Mouse (Mus musculus) gastrocnemius, adult 2 months (tissue): ENCODE measurements around the gene Hoxb2. TPM values are rescaled to one million over a fixed set of nuclear protein-coding genes. Genes with fewer than 3 reads are reported as not detected.
A peak's percentile ranks its signal among the peaks of the same experiment; 100 is the strongest.

Experiments used
- DNase-seq: peaks from one replicate; pipeline ENCODE4 v3.0.0; 2022
- H3K27ac ChIP-seq: fragments of 200-600 bp; 2 replicates; pipeline ENCODE4 v1.8.1; 2022; ENCODE audit warnings: mild to moderate bottlenecking
- H3K4me3 ChIP-seq: fragments of 200-600 bp; 2 replicates; pipeline ENCODE4 v1.8.1; 2022; ENCODE audit warnings: mild to moderate bottlenecking, moderate library complexity
- CTCF ChIP-seq: fragments of 200-600 bp; IDR thresholded peaks from 2 replicates; pipeline ENCODE4 v1.8.1; 2022; ENCODE audit warnings: antibody characterized with exemption, mild to moderate bottlenecking, moderate library complexity
- intact Hi-C: fragments of 180-260 bp; cut with DNase I; formaldehyde crosslinking; loops from one replicate; pipeline ENCODE4 v1.15.1; 2025
- long read RNA-seq, 2 experiments: library from polyadenylated mRNA; stranded (forward); transcript quantifications; one replicate each; pipeline ENCODE4 v2.0.0; 2021
- total RNA-seq, 2 experiments: library from RNA; stranded (reverse); gene quantifications; 2 replicates each; pipeline ENCODE4 v1.2.3; 2021

Gene Hoxb2
- total RNA-seq, result under 1 TPM; 0.15 to 0.20 TPM
- long read RNA-seq, experiment 1, partial matches to known transcripts, result 0 of 1 reads
- long read RNA-seq, experiment 1, other reads (novel, unspliced or antisense), result 0 of 1 reads
- long read RNA-seq, experiment 2, partial matches to known transcripts, result 0 of 1 reads
- long read RNA-seq, experiment 2, other reads (novel, unspliced or antisense), result 0 of 1 reads

DNA sequence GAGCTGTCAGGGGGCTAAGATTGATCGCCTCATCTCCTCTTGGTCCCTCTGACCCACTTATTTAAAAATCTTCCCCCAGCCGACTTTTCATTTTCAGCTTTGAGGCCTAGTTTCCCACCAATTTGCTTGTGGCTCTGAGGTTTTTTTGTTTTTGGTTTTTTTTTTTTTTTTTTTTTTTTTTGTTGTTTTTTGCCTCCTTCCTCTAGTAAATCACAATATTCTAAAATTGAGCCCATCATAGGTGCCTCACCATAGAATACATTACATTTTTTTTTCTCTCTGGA, at the start of gene Hoxb2:
Gene Hoxb2 (plus strand): TSS at position 185 of the 284 bp plus-strand sequence.
- no peak for TF ChIP-seq CTCF

DNA sequence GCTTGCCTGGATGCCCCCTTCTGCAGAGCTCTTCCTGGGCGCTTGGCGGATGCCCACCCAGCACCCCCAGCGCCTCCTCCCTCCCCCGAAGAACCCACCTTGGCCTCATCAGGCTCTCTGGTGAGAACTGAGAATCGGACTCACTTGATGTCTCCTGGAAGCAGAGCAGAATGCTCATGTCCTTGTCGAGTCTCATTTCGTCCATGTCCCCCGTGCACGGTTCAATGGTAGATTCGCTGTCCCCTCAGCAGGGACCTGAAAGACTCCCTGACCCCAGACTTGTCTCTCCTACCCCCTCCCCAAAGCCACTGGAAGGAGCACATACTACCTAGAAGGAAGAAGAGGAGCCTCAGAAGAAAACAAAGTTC, 49.3 kb upstream of the Hoxb2 start:
- TF ChIP-seq CTCF, result no peak
- no peak for DNase-seq
- H3K4me3 ChIP-seq, result no peak overlapping the region
- intact Hi-C loops, result loop anchor here (5.0 kb wide), 2 partner anchors 106 to 236 kb away; no protein-coding TSS in a partner anchor
- no peak overlapping the region for H3K27ac ChIP-seq

More for the DNA sequence above, at the start of gene Hoxb2:
- intact Hi-C loops, result loop anchor here (5.0 kb wide), 2 partner anchors 38 to 57 kb away; no protein-coding TSS in a partner anchor
- H3K4me3 ChIP-seq, result peak within 1 kb of the TSS; percentile 69
- DNase-seq, result no peak
- peak within 1 kb of the TSS; percentile 3; the same call in 1 of the 2 replicates for H3K27ac ChIP-seq

DNA sequence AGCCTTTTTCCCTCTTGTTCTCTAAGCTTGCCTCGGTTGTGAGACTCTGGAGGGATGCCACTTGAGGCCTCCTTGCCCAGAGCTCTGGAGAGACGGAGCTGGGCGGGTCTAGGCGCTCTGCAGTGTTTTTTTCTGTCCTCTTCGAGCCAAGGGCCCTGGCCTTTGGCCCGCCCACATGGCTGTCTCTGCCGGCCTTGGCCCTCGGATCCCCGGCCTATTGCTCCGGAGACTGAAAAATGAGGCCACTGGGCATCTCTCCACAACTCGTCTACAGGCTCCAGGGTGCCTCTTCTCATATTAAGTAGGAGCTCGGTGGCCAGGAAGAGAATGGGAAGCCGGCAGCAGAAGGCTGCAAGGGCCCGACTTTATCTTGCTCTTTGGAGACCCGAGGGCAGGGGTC, 48.5 kb upstream of the Hoxb2 start:
- no peak for TF ChIP-seq CTCF
- Histone ChIP-seq H3K27ac (no peak overlapping the region), H3K4me3 (no peak overlapping the region)
- intact Hi-C loops, result loop anchor here (5.0 kb wide), 2 partner anchors 105 to 235 kb away; no protein-coding TSS in a partner anchor
- DNase-seq, result no peak

DNA sequence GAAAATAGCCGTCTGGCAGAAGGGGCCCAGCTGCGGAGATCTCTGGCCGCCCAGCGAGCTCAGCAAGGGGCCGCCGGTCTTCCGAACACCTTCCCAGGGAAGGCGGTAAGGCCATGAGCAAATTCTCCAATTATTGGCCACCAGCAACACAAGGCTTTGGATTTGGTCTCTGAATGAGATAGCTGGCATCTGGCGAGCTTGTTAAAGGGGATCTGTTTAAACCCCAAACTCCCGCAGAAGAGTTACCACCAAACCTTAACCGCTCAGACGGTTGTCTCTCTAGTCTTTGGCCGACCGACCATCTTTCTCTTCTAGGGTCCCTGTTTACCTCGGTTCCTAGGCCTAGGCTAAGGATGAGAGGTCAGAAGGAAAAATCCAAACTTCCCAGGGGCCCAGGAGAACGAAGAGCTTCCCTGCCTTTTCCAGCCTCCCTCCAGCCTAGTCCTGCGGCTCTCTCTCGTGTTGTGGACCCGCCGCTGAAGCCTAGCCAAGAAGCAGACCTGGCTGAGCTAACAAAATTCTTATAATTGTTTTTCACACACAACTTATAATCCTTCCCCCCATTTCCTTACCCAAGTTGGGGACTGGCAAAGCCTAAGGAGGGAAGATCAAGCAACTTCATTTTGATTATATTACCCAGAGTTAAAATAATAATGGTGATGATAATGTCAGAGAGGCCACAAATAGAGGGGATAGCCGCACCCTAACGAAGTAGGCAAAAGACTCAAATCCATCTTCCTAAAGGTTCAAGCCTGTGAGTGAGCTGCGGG, 47.8 kb upstream of the Hoxb2 start:
- intact Hi-C loops, result loop anchor here (5.0 kb wide), 2 partner anchors 105 to 235 kb away; no protein-coding TSS in a partner anchor
- no peak for DNase-seq
- no peak for TF ChIP-seq CTCF
- H3K4me3 ChIP-seq, result no peak overlapping the region; the same call in 1 of the 2 replicates
- no peak overlapping the region for H3K27ac ChIP-seq

DNA sequence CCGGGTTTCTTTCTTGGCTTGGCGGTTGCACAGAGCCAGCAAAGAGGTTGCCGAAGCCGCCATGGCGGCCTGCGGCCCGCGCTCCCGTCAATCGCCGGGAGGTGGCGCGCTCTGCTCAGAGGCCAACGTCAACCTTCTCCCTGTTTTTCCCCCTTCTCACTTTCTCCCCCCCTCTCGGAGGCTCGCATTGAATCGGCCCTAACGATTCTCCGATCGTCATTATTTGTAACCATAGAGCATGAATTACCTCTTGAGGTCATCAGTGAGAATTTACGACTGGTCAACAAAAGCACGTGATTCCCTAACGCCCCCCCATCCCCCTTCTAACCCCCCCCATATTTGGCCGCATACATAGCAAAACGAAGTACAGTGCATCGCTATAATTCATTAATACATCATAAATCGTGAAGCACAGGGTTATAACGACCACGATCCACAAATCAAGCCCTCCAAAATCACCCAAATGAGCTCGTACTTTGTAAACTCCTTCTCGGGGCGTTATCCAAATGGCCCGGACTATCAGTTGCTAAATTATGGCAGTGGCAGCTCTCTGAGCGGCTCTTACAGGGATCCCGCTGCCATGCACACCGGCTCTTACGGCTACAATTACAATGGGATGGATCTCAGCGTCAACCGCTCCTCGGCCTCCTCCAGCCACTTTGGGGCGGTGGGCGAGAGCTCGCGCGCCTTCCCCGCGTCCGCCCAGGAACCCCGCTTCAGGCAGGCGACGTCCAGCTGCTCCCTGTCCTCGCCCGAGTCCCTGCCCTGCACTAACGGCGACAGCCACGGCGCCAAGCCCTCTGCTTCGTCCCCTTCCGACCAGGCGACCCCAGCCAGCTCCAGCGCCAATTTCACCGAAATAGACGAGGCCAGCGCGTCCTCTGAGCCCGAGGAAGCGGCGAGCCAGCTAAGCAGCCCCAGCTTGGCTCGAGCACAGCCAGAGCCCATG, 46.9 kb upstream of the Hoxb2 start, which contains the start of gene Hoxb5:
Gene Hoxb5 (plus strand): TSS at position 186 of the 949 bp plus-strand sequence.
- peak; percentile 70 for DNase-seq
- Histone ChIP-seq H3K27ac (peak within 1 kb of the TSS; percentile 74), H3K4me3 (peak within 1 kb of the TSS; percentile 64)
- intact Hi-C loops, result loop anchor here (5.0 kb wide), 2 partner anchors 104 to 234 kb away; no protein-coding TSS in a partner anchor
- peak; percentile 93; the same call in 1 of the 2 replicates for TF ChIP-seq CTCF

DNA sequence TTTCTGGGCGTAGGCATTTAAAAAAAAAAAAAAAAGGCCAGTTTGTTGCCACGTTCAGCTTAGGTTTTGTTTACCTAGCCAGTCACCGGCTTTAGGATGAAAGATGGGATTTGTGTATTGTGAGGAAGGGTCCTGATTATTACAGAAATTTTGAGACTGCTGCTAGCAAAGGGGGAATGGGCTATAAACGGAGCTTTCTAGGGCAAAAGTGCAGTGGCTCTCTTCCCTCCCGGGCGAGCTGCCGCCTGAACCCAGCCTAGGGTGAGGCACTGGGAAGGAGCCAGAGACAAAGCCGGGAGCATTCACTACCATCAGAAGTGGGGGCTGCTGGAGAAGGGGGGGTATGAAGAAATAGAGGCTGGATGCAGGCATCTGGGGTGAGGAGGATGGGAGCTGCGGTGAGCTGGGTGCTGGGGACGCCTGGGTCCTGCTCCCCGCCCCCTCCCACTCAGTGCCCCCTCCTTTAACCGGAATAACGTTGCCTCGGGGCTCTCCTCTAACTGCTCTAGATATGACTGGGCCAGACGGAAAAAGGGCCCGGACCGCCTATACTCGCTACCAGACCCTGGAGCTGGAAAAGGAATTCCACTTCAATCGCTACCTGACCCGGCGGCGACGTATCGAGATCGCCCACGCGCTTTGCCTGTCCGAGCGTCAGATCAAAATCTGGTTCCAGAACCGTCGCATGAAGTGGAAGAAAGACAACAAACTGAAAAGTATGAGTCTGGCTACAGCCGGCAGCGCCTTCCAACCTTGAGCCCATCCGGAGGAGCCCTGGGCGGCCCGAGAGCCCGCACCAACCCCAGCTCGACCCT, 45.7 kb upstream of the Hoxb2 start:
- TF ChIP-seq CTCF, result no peak
- peak overlapping the region; percentile 64 for H3K4me3 ChIP-seq
- intact Hi-C loops, result loop anchor here (5.0 kb wide), 2 partner anchors 103 to 233 kb away; no protein-coding TSS in a partner anchor
- DNase-seq, result no peak
- peak overlapping the region; percentile 74 for H3K27ac ChIP-seq

DNA sequence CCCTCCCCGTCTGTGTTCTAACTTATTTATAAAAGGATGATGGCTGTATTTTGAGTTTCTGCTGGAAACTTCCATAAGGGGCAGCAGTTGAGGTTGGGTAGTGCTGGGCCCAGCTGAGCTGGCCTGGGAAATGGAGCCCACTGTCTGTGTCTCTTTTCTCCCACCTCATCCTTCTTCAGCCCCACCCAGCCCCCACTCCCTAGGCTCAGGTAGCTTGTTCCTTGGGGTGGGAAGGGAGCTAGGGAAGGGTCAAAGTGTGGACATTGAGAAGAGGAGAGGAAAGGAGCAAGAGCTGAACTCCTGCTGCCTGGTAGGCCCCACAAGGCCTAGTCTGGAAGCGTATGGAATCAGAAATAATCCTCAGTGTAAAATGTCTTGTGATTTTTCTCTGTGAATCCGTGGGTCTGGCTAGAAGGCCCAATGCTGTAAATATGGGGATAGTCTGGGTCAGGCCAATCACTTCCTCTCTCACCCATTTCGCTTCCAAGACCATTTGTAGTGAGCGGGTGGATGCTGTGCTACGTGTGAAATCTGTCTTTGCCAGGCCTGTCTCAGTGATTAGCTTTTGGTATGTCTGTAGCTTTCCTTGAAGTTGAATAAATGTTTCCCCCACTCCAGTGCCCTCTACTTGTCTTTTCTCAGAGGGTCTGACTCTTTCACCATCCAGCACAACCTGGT, 44.7 kb upstream of the Hoxb2 start:
- Histone ChIP-seq H3K27ac (no peak overlapping the region), H3K4me3 (no peak overlapping the region)
- TF ChIP-seq CTCF, result no peak
- DNase-seq, result no peak
- intact Hi-C loops, result no loop called here

DNA sequence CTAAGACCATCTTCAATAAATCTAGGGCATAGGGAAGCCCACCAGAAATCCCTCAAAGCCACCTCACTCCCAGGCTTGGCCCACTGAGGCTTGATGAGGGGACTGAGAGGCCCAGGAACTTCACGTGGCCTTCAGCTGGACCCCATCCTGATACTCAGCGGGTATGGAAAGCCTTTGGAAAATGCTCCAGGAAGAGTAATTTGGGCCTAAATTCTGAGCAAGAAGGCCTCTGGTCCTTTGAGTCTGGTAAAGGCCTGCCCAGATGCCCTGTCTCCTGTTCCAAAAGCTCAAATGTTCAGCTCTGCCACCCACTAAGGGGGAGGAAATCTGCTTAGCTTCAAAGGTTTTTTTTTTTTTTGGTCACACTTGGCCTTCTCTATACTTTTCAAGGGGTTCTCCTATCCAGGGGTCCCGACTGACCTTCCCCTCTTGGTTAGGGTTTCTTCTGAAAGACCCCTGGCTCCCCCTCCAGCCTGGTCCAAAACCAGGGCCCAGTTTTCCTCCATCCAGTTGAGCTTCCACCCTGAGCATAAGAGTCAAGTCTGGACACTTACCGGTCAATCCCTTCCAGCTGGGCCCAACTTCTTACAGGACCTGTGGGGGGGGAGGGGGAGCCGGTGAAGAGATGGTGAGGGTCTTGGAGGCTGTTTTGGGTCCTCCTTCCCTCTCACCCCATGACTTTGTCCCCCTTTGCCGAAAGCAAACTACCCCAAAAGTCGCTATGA, 44.0 kb upstream of the Hoxb2 start:
- no peak for DNase-seq
- TF ChIP-seq CTCF, result no peak
- H3K4me3 ChIP-seq, result no peak overlapping the region
- no peak overlapping the region for H3K27ac ChIP-seq
- intact Hi-C loops, result no loop called here

DNA sequence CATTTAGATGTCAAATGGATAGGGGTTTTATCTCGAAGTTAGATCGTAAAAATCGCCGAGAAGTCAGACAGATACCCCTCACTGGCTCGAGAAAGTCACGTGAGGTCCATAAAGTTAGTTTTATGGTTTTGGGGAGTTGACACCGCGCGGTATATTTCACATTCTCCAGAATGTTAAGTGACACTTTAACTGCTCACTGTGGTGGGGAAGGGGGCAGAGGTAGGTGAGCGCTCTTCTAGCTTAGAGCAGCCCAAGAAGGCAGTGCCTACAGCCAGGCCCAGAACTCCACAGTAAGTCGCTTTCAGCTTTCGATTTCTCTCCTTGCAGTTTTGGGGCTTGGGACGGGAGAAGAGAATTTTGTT, 43.4 kb upstream of the Hoxb2 start:
- no peak for TF ChIP-seq CTCF
- Histone ChIP-seq H3K4me3 (no peak overlapping the region), H3K27ac (no peak overlapping the region)
- intact Hi-C loops, result no loop called here
- no peak for DNase-seq

DNA sequence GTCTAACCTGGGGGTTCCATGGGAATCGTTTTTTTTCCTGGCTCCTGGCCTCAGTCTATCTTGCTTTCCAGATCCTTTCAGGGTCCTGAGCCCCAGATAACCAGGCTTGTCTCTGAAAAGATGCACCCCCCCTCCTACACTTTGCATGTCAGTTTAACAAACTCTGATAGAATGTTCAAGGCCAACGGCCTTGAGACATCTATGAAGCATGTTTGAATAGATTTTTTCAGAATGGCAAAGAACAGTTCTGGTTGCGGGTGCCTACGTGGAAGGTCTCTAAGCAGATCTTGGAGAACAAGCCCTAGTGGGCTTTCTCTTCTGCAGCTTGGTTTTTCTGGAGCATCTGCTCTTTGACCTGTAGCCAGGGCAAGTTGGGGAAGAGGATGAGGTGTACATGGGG, 41.6 kb upstream of the Hoxb2 start:
- peak overlapping the region; percentile 73 for H3K27ac ChIP-seq
- TF ChIP-seq CTCF, result no peak
- DNase-seq, result no peak
- no peak overlapping the region for H3K4me3 ChIP-seq
- intact Hi-C loops, result no loop called here

DNA sequence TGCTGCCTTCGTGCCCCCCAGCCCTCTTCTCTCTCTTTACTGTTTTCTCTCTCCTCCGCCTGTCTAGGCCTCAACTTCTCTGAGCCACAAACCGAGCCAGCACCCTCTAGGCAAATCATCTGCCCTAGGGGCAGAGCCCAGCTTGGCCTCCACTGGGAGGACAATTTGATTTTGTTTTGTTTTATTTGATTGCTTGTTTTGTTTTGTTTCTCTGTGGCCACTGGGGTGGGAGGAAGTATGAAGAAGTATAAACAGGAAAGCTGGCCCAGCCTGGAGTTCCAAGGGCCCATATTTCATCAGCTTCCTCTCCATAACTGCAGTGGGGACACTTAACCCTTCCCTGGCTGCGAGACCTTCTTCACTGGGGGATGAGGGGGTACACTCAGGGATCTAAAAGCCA, 41.0 kb upstream of the Hoxb2 start:
- no peak for TF ChIP-seq CTCF
- H3K4me3 ChIP-seq, result peak overlapping the region; percentile 5; the same call in 1 of the 2 replicates
- DNase-seq, result no peak
- H3K27ac ChIP-seq, result peak overlapping the region; percentile 73
- intact Hi-C loops, result no loop called here
